Mouse (Mus musculus) embryonic facial prominence, embryonic 13.5 days (tissue): ENCODE results near the gene Tmem11. TPM values are rescaled to one million over a fixed set of nuclear protein-coding genes. Genes with fewer than 3 reads are reported as not detected.

Source experiments
- ATAC-seq: fragments of 200-750 bp; cut with Nextera tagmentation; 2 replicates; pipeline ENCODE4 v1.8.0; 2017; ENCODE audit warnings: low read depth; ENCODE audit not compliant: insufficient number of reproducible peaks, insufficient read depth, low FRiP score, low TSS enrichment
- H3K27ac ChIP-seq: fragments of 300-500 bp; sonication (generic); 2 replicates; pipeline ENCODE4 v1.5.1; 2015; ENCODE audit warnings: moderate library complexity, mild to moderate bottlenecking, inconsistent platforms
- H3K27me3 ChIP-seq: fragments of 300-500 bp; sonication (generic); 2 replicates; pipeline ENCODE4 v1.6.1; 2015; ENCODE audit warnings: mild to moderate bottlenecking, inconsistent platforms
- H3K36me3 ChIP-seq: fragments of 300-500 bp; sonication (generic); 2 replicates; pipeline ENCODE4 v1.6.1; 2015; ENCODE audit warnings: mild to moderate bottlenecking, inconsistent platforms
- H3K4me1 ChIP-seq: fragments of 300-500 bp; sonication (generic); 2 replicates; pipeline ENCODE4 v1.6.1; 2015; ENCODE audit warnings: inconsistent platforms
- H3K4me2 ChIP-seq: fragments of 300-500 bp; sonication (generic); 2 replicates; pipeline ENCODE4 v1.6.1; 2015; ENCODE audit warnings: moderate library complexity, mild to moderate bottlenecking, inconsistent platforms
- H3K4me3 ChIP-seq: fragments of 300-500 bp; sonication (generic); 2 replicates; pipeline ENCODE4 v1.5.1; 2015; ENCODE audit warnings: mild to moderate bottlenecking, inconsistent platforms
- H3K9ac ChIP-seq: fragments of 300-500 bp; sonication (generic); 2 replicates; pipeline ENCODE4 v1.6.1; 2015; ENCODE audit warnings: mild to moderate bottlenecking, inconsistent platforms
- H3K9me3 ChIP-seq: fragments of 300-500 bp; sonication (generic); 2 replicates; pipeline ENCODE4 v1.6.1; 2016; ENCODE audit warnings: inconsistent platforms
- WGBS: fragments of 180-500 bp; shearing (Covaris S2); methylation state at CpG from one replicate; pipeline ENCODE4 v1.1.7; 2015; ENCODE audit warnings: mixed read lengths; 5-methylcytosine and 5-hydroxymethylcytosine counted together
- polyA plus RNA-seq: library from polyadenylated mRNA; unstranded; fragments of >200 nt; fragmentation: Nextera tagmentation; extraction: Ambion mirVana; gene quantifications from 2 replicates; pipeline ENCODE4 v1.2.1, GENCODE M21; 2015

The Tmem11 gene
- polyA plus RNA-seq, 1 experiment from 2014 or later: 61.9 TPM

DNA sequence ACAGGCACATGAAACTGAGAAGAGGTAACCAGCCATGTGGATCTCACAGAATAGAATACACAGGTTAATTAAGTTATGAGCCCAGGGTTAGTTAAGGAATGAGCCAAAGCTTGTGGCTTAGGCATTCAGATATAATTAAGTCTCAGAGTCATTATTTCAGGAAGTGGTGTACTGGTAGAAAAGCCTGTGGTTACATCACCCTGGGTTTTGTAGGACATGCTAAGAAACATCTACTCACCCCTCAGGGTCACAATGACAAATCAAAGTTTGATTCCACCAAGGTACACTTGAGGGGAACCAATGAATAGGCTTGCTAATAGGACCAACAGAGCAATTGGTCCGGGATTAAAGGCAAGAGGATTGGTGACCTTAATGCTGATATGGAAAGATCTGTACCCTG is 52.4 kb downstream of the Tmem11 start:
- Histone ChIP-seq H3K4me2 (no peak overlapping the region), H3K9ac (no peak overlapping the region), H3K27ac (no peak overlapping the region), H3K4me1 (peaks cover 8% of the 10 kb centered on the region), H3K9me3 (no peaks in the 10 kb centered on the region), H3K36me3 (no peaks in the 10 kb centered on the region), H3K27me3 (no peaks in the 10 kb centered on the region), H3K4me3 (no peak overlapping the region)
- 55% methylated on average over 1 of the region's 1 CpGs for WGBS
- ATAC-seq: no peak

DNA sequence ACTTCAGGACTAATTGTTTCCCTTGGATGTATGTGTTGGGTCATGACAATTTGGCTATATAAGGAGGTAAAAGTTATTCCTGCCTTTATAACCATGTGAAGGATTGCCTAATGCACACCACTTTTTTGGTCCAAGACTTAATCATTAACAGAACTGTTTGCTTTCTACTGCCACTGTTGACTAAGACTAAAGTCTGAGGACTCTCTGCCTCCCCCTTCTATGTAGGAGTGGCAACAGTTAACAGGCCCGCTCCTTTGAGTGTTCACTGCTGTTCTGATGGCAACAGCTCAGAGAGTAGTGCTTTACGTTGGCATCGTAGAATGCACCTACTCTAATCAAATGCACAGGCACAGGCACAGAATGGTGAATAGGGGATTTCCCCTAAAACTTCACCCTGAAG is 53.9 kb downstream of the Tmem11 start:
- Histone ChIP-seq H3K4me1 (no peaks in the 10 kb centered on the region), H3K9ac (no peak overlapping the region), H3K4me2 (no peak overlapping the region), H3K36me3 (no peaks in the 10 kb centered on the region), H3K27ac (no peak overlapping the region), H3K27me3 (no peaks in the 10 kb centered on the region), H3K4me3 (no peak overlapping the region), H3K9me3 (no peaks in the 10 kb centered on the region)
- WGBS: 79% methylated on average over 3 of the region's 3 CpGs
- no peak for ATAC-seq

DNA sequence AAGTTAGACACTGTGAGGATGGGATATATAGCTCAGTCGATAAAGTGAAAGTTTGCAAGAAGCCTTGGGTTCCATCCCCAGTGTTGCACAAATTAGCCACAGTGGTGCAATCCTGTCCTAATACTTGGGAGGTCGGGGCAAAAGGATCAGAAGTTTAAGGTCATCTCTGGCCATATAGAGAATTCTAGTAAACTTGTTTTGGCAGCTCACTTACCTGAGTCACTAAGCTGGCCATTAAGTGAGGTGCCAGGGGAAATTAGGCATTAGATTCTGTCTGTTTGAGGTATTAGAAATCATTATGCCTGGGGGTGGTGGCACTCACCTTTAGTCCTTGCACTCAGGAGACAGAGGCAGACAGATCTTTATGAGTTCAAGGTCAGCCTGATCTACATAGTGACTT is 55.3 kb downstream of the Tmem11 start:
- no peak overlapping the region for H3K4me2 ChIP-seq
- no peak overlapping the region for H3K9ac ChIP-seq
- no peaks in the 10 kb centered on the region for H3K36me3 ChIP-seq
- H3K27ac ChIP-seq: no peak overlapping the region
- no peaks in the 10 kb centered on the region for H3K9me3 ChIP-seq
- no peaks in the 10 kb centered on the region for H3K4me1 ChIP-seq
- WGBS: 71% methylated on average over 2 of the region's 2 CpGs
- H3K27me3 ChIP-seq: no peaks in the 10 kb centered on the region
- no peak for ATAC-seq
- H3K4me3 ChIP-seq: no peak overlapping the region

DNA sequence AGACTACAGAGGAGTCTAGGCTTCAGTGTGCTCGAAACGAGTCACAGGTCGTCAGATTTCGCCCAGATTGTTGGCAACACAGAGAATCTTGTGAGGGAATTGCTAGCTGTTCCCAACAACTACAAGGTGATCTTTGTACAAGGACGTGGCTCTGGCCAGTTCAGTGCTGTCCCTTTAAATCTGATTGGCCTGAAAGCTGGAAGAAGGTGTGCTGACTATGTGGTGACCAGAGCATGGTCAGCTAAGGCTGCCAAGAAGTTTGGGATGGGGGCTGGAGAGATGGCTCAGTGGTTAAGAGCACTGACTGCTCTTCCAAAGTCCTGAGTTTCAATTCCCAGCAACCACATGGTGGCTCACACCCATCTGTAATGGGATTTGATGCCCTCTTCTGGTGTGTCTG is 62.7 kb downstream of the Tmem11 start:
- no peak for ATAC-seq
- Histone ChIP-seq H3K4me1 (no peaks in the 10 kb centered on the region), H3K36me3 (no peaks in the 10 kb centered on the region), H3K9ac (no peak overlapping the region), H3K27me3 (no peaks in the 10 kb centered on the region), H3K27ac (no peak overlapping the region), H3K4me3 (no peak overlapping the region), H3K9me3 (no peaks in the 10 kb centered on the region), H3K4me2 (no peak overlapping the region)
- 69% methylated on average over 5 of the region's 5 CpGs for WGBS

Other genes with a start within 250 kb of the Tmem11 start
- 73.5 and 73.8 TPM in 2 replicates for gene Llgl1, start 179.5 kb downstream of the Tmem11 start, polyA plus RNA-seq
- 65.2 and 68.7 TPM in 2 replicates for gene Flii, start 152.0 kb downstream of the Tmem11 start, polyA plus RNA-seq
- 15.6 and 17.8 TPM in 2 replicates for gene Mief2, start 150.9 kb downstream of the Tmem11 start, polyA plus RNA-seq
- gene Top3a, start 101.9 kb downstream of the Tmem11 start, polyA plus RNA-seq: 19.9 and 23.0 TPM in 2 replicates
- 6.2 and 6.4 TPM in 2 replicates for gene Smcr8, start 101.7 kb downstream of the Tmem11 start, polyA plus RNA-seq
- gene Shmt1, start 67.6 kb downstream of the Tmem11 start, polyA plus RNA-seq: 50.1 and 55.5 TPM in 2 replicates
- gene Dhrs7b, start 48.6 kb downstream of the Tmem11 start, polyA plus RNA-seq: 37.2 and 39.5 TPM in 2 replicates
- 20.0 and 20.2 TPM in 2 replicates for gene Natd1, start 35.5 kb upstream of the Tmem11 start, polyA plus RNA-seq
- gene Map2k3, start 52.8 kb upstream of the Tmem11 start, polyA plus RNA-seq: 92.1 and 92.2 TPM in 2 replicates
- 0.20 and 0.21 TPM in 2 replicates for gene Kcnj12, start 143.3 kb upstream of the Tmem11 start, polyA plus RNA-seq
- 2.0 and 2.1 TPM in 2 replicates for gene Tnfrsf13b, start 247.5 kb upstream of the Tmem11 start, polyA plus RNA-seq